Mouse (Mus musculus) small intestine, adult 2 months (tissue): ENCODE measurements around the gene Msi2.

ENCODE experiments used
- CTCF ChIP-seq: fragments of 200-500 bp; IDR thresholded peaks from 2 replicates; pipeline ENCODE4 v1.5.1; 2012; ENCODE audit warnings: low read depth, mild to moderate bottlenecking, control low read depth, inconsistent platforms, low read length, moderate library complexity, mixed read lengths; ENCODE audit not compliant: insufficient replicate concordance, insufficient read length; ENCODE audit errors: extremely low read depth
- POLR2A ChIP-seq: fragments of 200-500 bp; IDR thresholded peaks from 2 replicates; pipeline ENCODE4 v1.6.1; 2012; ENCODE audit warnings: low read depth, mild to moderate bottlenecking, control low read depth, inconsistent platforms, low read length, moderate library complexity

- TF ChIP-seq POLR2A: no peak
- no peak for TF ChIP-seq CTCF
Observed at GRCm38 (mm10) chr11:88520951-88521730, 197.2 kb downstream of the Msi2 start.
